In the genomic region with DNA sequence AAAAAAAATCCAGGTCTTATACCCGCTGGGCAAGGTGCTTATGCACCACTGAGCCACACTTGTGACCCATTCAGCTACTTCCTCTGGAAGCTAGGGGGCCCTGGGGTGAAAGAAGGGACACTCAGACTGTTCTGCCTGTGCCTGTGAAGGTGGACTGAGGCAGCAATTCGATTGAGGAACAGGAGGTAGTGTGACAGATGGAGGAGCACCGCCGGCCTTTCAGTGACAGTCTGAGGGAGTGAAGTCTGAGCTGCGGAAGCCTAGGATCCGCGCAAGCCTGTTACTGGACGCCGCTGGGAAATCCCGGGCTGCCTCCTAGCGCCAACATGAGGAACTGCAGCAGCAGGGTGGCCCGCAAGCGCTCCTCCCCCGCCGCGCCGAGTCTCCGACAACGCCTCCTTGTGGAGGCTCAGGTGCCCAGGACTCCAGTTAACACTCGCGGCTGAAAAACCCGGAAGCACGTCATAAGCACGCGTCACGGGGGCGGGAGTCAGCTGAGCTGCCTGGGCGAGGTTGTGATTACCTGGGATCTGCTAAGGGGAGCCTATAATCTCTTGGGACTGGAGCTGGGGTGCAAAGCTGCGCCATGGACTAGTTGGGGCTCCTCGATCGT, we compare ENCODE assay signal across 8 mouse cellular contexts. TPM values are rescaled to one million over a fixed set of nuclear protein-coding genes. Genes with fewer than 3 reads are reported as not detected.
A peak's percentile ranks its signal among the peaks of the same experiment; 100 is the strongest.
DNase-seq lines count a peak whose midpoint lies in the region; ATAC-seq and TF ChIP-seq lines count a peak whose summit lies in the region.

A gene (plus strand): TSS at position 471 of the 613 bp plus-strand sequence.

- H3K36me3 ChIP-seq in megakaryocyte, embryonic 14.5 days (replicated peaks; ENCODE audit: low read length), result peaks cover 35% of the 10 kb centered on the region

- no peaks in the 10 kb centered on the region for H3K27me3 ChIP-seq in megakaryocyte, embryonic 14.5 days (replicated peaks)

- H3K9me3 ChIP-seq in megakaryocyte, embryonic 14.5 days, result no peaks in the 10 kb centered on the region

- peak; percentile 66; the same call in 1 of the 2 replicates for TF ChIP-seq POLR2A in cortical plate, adult 2 months (IDR thresholded peaks at IDR 0.05; ENCODE audit: extremely low read depth, insufficient read depth, low read length)

- ATAC-seq in activated CD4-positive, CD25-positive, alpha-beta regulatory T cell, adult 4 months, result peak; percentile 97

- H3K27ac ChIP-seq in cortical plate, adult 2 months (ENCODE audit: insufficient read depth, low read length), result no peak within 1 kb of the TSS

- TF ChIP-seq CTCF in cortical plate, adult 2 months (IDR thresholded peaks at IDR 0.05; ENCODE audit: extremely low read depth, insufficient read depth, low read length), result peak; percentile 91

- peak within 1 kb of the TSS; percentile 66 for H3K4me3 ChIP-seq in cortical plate, adult 2 months (ENCODE audit: insufficient read depth, low read length)
- peak within 1 kb of the TSS; percentile 97 for H3K4me3 ChIP-seq in megakaryocyte, embryonic 14.5 days (replicated peaks)

- peak; percentile 92 to 94 for DNase-seq in gastrocnemius, adult 8-10 months (ENCODE audit: low spot score in 2 of 2)
- DNase-seq in hindlimb bud, embryonic 11.5 days (ENCODE audit: extremely low spot score, low read depth, low spot score), result peak; percentile 88
- peak; percentile 96 for DNase-seq in left cerebral cortex, adult 8-10 months (ENCODE audit: low spot score in 2 of 2)
- peak; percentile 98 to 99 for DNase-seq in right cerebral cortex, postnatal 10 days (ENCODE audit: low spot score in 2 of 2)
- peak; percentile 97 for DNase-seq in urinary bladder, postnatal 25 days (ENCODE audit: low spot score)

- peaks cover 3% of the 10 kb centered on the region; the same call in 1 of the 2 replicates for H3K4me1 ChIP-seq in cortical plate, adult 2 months (ENCODE audit: control insufficient read depth, insufficient read depth, low read length)
- peaks cover 25% of the 10 kb centered on the region for H3K4me1 ChIP-seq in megakaryocyte, embryonic 14.5 days

RNA-seq across cellular contexts. Expression of the gene that starts here (rescaled TPM):
- polyA plus RNA-seq in activated CD4-positive, CD25-positive, alpha-beta regulatory T cell, adult 4 months (2017; shearing (Covaris generic)), result 1 to 10 TPM; 4.7 to 7.1 TPM
- 32.2 and 33.0 TPM in 2 replicates for polyA plus RNA-seq in cortical plate, adult 2 months (2012; rRNA removed)
- 10 to 100 TPM; 10.8 to 12.5 (median 11.5) TPM for total RNA-seq in gastrocnemius, adult 8-10 months (2022)
- total RNA-seq in left cerebral cortex, adult 8-10 months (2022), result 10 to 100 TPM; 46.8 to 52.2 (median 49.4) TPM
- polyA plus RNA-seq in megakaryocyte, embryonic 14.5 days (2012; ENCODE audit: insufficient read depth, low replicate concordance), result 8.8 and 11.1 TPM in 2 replicates
